Mouse (Mus musculus): Measurements from ENCODE around the gene 3425401B19Rik. TPM values are rescaled to one million over a fixed set of nuclear protein-coding genes. Genes with fewer than 3 reads are reported as not detected.

3425401B19Rik gene
- total RNA-seq, 4 experiments from 2014 or later = 0.28 to 0.58 (median 0.40) TPM

GRCm38 (mm10) chr14:32663099-32663498 is 22.0 kb downstream of the 3425401B19Rik start:
- DNase-seq (ENCODE audit: low spot score in 2 of 2) = no peak

GRCm38 (mm10) chr14:32659781-32660180 is 25.3 kb downstream of the 3425401B19Rik start:
- DNase-seq (ENCODE audit: low spot score in 2 of 2) = no peak

- DNase-seq (ENCODE audit: low spot score in 2 of 2) = no peak
These were observed 46.6 kb downstream of the 3425401B19Rik start for GRCm38 (mm10) chr14:32638485-32638884.

- no peak for DNase-seq (ENCODE audit: low spot score in 2 of 2)
These were observed 50.9 kb downstream of the 3425401B19Rik start for GRCm38 (mm10) chr14:32634015-32634682.

GRCm38 (mm10) chr14:32632908-32633600 is 52.0 kb downstream of the 3425401B19Rik start:
- DNase-seq (ENCODE audit: low spot score in 2 of 2) = no peak

GRCm38 (mm10) chr14:32628584-32628983 is 56.5 kb downstream of the 3425401B19Rik start:
- no peak for DNase-seq (ENCODE audit: low spot score in 2 of 2)

GRCm38 (mm10) chr14:32627271-32627670 is 57.8 kb downstream of the 3425401B19Rik start:
- DNase-seq (ENCODE audit: low spot score in 2 of 2) = no peak

- no peak for DNase-seq (ENCODE audit: low spot score in 2 of 2)
These were observed 60.3 kb downstream of the 3425401B19Rik start for GRCm38 (mm10) chr14:32624811-32625210.

GRCm38 (mm10) chr14:32624245-32624644 is 60.8 kb downstream of the 3425401B19Rik start:
- no peak for DNase-seq (ENCODE audit: low spot score in 2 of 2)

- DNase-seq (ENCODE audit: low spot score in 2 of 2) = no peak
These were observed 67.8 kb downstream of the 3425401B19Rik start for GRCm38 (mm10) chr14:32617253-32617652.

- DNase-seq (ENCODE audit: low spot score in 2 of 2) = no peak
These were observed 75.7 kb downstream of the 3425401B19Rik start for GRCm38 (mm10) chr14:32609392-32609791.

Other genes with a start within 250 kb of the 3425401B19Rik start
- gene Slc18a3, start 220.4 kb downstream of the 3425401B19Rik start, total RNA-seq (2022) = 1 to 10 TPM; 2.7 to 3.9 (median 3.1) TPM
- gene Chat, start 219.3 kb downstream of the 3425401B19Rik start, total RNA-seq (2022) = 1 to 10 TPM; 4.3 to 4.7 (median 4.4) TPM
- 10 to 100 TPM; 18.4 to 20.7 (median 19.3) TPM for gene Ercc6, start 171.8 kb downstream of the 3425401B19Rik start, total RNA-seq (2022)
- under 1 TPM in 2 of 4 experiments, not detected in 2; 0.16 to 0.20 TPM for gene Prrxl1, start 85.9 kb downstream of the 3425401B19Rik start, total RNA-seq (2022)
- 1 to 10 TPM in 3 of 4 experiments, under 1 TPM in 1; 0.40 to 1.5 (median 1.1) TPM for gene Tmem273, start 100.7 kb upstream of the 3425401B19Rik start, total RNA-seq (2022)
- gene Fam170b, start 148.7 kb upstream of the 3425401B19Rik start, total RNA-seq (2022) = not detected
- 1 to 10 TPM; 2.9 to 4.2 (median 3.2) TPM for gene Vstm4, start 171.5 kb upstream of the 3425401B19Rik start, total RNA-seq (2022)

All from left cerebral cortex, adult 8-10 months (tissue).